Mouse (Mus musculus): ENCODE measurements around the gene Gm10300.

- TF ChIP-seq CTCF (IDR thresholded peaks at IDR 0.05; ENCODE audit: extremely low read depth, insufficient read depth, insufficient read length, insufficient replicate concordance), result no peak
- no peak for TF ChIP-seq POLR2A (IDR thresholded peaks at IDR 0.05; ENCODE audit: low read depth, low read length)
Measured at GRCm38 (mm10) chr4:132076480-132077405, 2.2 kb downstream of the Gm10300 start.
